Mouse (Mus musculus) ES-Bruce4 (cell line): ENCODE results near the gene Mpg. TPM values are rescaled to one million over a fixed set of nuclear protein-coding genes. Genes with fewer than 3 reads are reported as not detected.

Source experiments
- H3K27ac ChIP-seq: 2 replicates; pipeline ENCODE4 v1.5.1; 2012; ENCODE audit warnings: low read length, inconsistent platforms; ENCODE audit not compliant: insufficient read depth
- H3K27me3 ChIP-seq: 2 replicates; pipeline ENCODE4 v1.6.1; 2012; ENCODE audit warnings: mild to moderate bottlenecking, low read length, inconsistent platforms; ENCODE audit not compliant: control insufficient read depth, poor library complexity, insufficient read depth, severe bottlenecking
- H3K36me3 ChIP-seq: 2 replicates; pipeline ENCODE4 v1.6.1; 2012; ENCODE audit warnings: inconsistent platforms, mild to moderate bottlenecking, low read length, moderate library complexity; ENCODE audit not compliant: control insufficient read depth, poor library complexity, insufficient read depth, severe bottlenecking
- H3K4me1 ChIP-seq: one replicate; pipeline ENCODE4 v1.8.1; 2011; ENCODE audit warnings: low read length; ENCODE audit not compliant: control insufficient read depth, insufficient read depth
- H3K4me3 ChIP-seq: 2 replicates; pipeline ENCODE4 v1.5.1; 2011; ENCODE audit warnings: low read depth, mild to moderate bottlenecking, low read length
- H3K9ac ChIP-seq: 2 replicates; pipeline ENCODE4 v1.6.1; 2012; ENCODE audit warnings: low read depth, mild to moderate bottlenecking, inconsistent platforms; ENCODE audit not compliant: poor library complexity, severe bottlenecking
- H3K9me3 ChIP-seq: replicated peaks from 2 replicates; pipeline ENCODE4 v1.6.1; 2012; ENCODE audit warnings: mild to moderate bottlenecking, low read length, inconsistent platforms; ENCODE audit not compliant: control insufficient read depth, poor library complexity, insufficient read depth, severe bottlenecking
- CTCF ChIP-seq: IDR thresholded peaks from one replicate; pipeline ENCODE4 v1.8.1; 2011; ENCODE audit warnings: low read depth, low read length
- EP300 ChIP-seq: IDR thresholded peaks from 2 replicates; pipeline ENCODE4 v1.6.1; 2011; ENCODE audit warnings: low read depth, low read length; ENCODE audit not compliant: insufficient read depth
- POLR2A ChIP-seq: IDR thresholded peaks from one replicate; pipeline ENCODE4 v1.8.1; 2011; ENCODE audit warnings: low read length; ENCODE audit not compliant: insufficient read depth
- polyA plus RNA-seq: library from polyadenylated mRNA; stranded (reverse); fragments of >200 nt; gene quantifications from 2 replicates; pipeline ENCODE4 v1.2.4, GENCODE M21; 2011; ENCODE audit warnings: low read depth; ENCODE audit not compliant: missing spikeins, insufficient read depth, insufficient read length

The Mpg gene
- polyA plus RNA-seq, 1 experiment = 20.5 TPM

- no peak overlapping the region for H3K27ac ChIP-seq
- H3K4me3 ChIP-seq = no peak overlapping the region
- no peaks in the 10 kb centered on the region for H3K27me3 ChIP-seq
- no peak overlapping the region for H3K9ac ChIP-seq
- H3K9me3 ChIP-seq = no peaks in the 10 kb centered on the region
- TF ChIP-seq CTCF = no peak
- TF ChIP-seq POLR2A = no peak
- TF ChIP-seq EP300 = no peak
- peaks cover 3% of the 10 kb centered on the region for H3K4me1 ChIP-seq
- H3K36me3 ChIP-seq = peaks cover 5% of the 10 kb centered on the region; the same call in 1 of the 2 replicates
Measured at GRCm38 (mm10) chr11:32243205-32243955, 17.1 kb downstream of the Mpg start.

- peaks cover 3% of the 10 kb centered on the region for H3K4me1 ChIP-seq
- peaks cover 5% of the 10 kb centered on the region; the same call in 1 of the 2 replicates for H3K36me3 ChIP-seq
- H3K27ac ChIP-seq = no peak overlapping the region
- H3K27me3 ChIP-seq = no peaks in the 10 kb centered on the region
- H3K9me3 ChIP-seq = no peaks in the 10 kb centered on the region
- no peak overlapping the region for H3K9ac ChIP-seq
- TF ChIP-seq CTCF = no peak
- TF ChIP-seq EP300 = no peak
- no peak for TF ChIP-seq POLR2A
- no peak overlapping the region for H3K4me3 ChIP-seq
Measured at GRCm38 (mm10) chr11:32244064-32244463, 17.8 kb downstream of the Mpg start.

- Histone ChIP-seq H3K4me3 (no peak overlapping the region), H3K27ac (no peak overlapping the region), H3K36me3 (peaks cover 8% of the 10 kb centered on the region; the same call in 1 of the 2 replicates), H3K4me1 (peaks cover 3% of the 10 kb centered on the region), H3K9ac (no peak overlapping the region), H3K27me3 (no peaks in the 10 kb centered on the region), H3K9me3 (no peaks in the 10 kb centered on the region)
- no peak for TF ChIP-seq EP300
- no peak for TF ChIP-seq CTCF
Measured at GRCm38 (mm10) chr11:32244617-32245016, 18.3 kb downstream of the Mpg start.

GRCm38 (mm10) chr11:32245614-32246013 is 19.3 kb downstream of the Mpg start:
- Histone ChIP-seq H3K9ac (no peak overlapping the region), H3K27me3 (no peaks in the 10 kb centered on the region), H3K4me1 (peaks cover 3% of the 10 kb centered on the region), H3K27ac (no peak overlapping the region), H3K36me3 (peaks cover 8% of the 10 kb centered on the region; the same call in 1 of the 2 replicates), H3K4me3 (no peak overlapping the region), H3K9me3 (no peaks in the 10 kb centered on the region)
- TF ChIP-seq CTCF (no peak), EP300 (no peak), POLR2A (no peak)

GRCm38 (mm10) chr11:32247068-32247467 is 20.8 kb downstream of the Mpg start:
- TF ChIP-seq POLR2A (no peak), EP300 (no peak), CTCF (no peak)
- Histone ChIP-seq H3K36me3 (peaks cover 8% of the 10 kb centered on the region; the same call in 1 of the 2 replicates), H3K4me3 (no peak overlapping the region), H3K9me3 (no peaks in the 10 kb centered on the region), H3K4me1 (peaks cover 3% of the 10 kb centered on the region), H3K9ac (no peak overlapping the region), H3K27ac (no peak overlapping the region), H3K27me3 (no peaks in the 10 kb centered on the region)

- peaks cover 10% of the 10 kb centered on the region; the same call in 1 of the 2 replicates for H3K36me3 ChIP-seq
- no peaks in the 10 kb centered on the region for H3K9me3 ChIP-seq
- H3K9ac ChIP-seq = no peak overlapping the region
- H3K4me1 ChIP-seq = peaks cover 3% of the 10 kb centered on the region
- no peak overlapping the region for H3K27ac ChIP-seq
- no peaks in the 10 kb centered on the region for H3K27me3 ChIP-seq
- TF ChIP-seq POLR2A = no peak
- TF ChIP-seq CTCF = no peak
- TF ChIP-seq EP300 = no peak
- H3K4me3 ChIP-seq = no peak overlapping the region
Measured at GRCm38 (mm10) chr11:32248350-32248749, 22.0 kb downstream of the Mpg start.
